Mouse (Mus musculus) lung, adult 2 months (tissue): Measurements from ENCODE around the gene Gm49380.

Experiments used
- CTCF ChIP-seq: fragments of 200-500 bp; IDR thresholded peaks from 2 replicates; pipeline ENCODE4 v1.5.1; 2011; ENCODE audit warnings: mild to moderate bottlenecking, low read length, control low read depth; ENCODE audit not compliant: insufficient read depth
- POLR2A ChIP-seq: fragments of 200-500 bp; IDR thresholded peaks from 2 replicates; pipeline ENCODE4 v1.6.1; 2011; ENCODE audit warnings: low read depth, mild to moderate bottlenecking, control low read depth, low read length, borderline replicate concordance; ENCODE audit errors: extremely low read depth

DNA sequence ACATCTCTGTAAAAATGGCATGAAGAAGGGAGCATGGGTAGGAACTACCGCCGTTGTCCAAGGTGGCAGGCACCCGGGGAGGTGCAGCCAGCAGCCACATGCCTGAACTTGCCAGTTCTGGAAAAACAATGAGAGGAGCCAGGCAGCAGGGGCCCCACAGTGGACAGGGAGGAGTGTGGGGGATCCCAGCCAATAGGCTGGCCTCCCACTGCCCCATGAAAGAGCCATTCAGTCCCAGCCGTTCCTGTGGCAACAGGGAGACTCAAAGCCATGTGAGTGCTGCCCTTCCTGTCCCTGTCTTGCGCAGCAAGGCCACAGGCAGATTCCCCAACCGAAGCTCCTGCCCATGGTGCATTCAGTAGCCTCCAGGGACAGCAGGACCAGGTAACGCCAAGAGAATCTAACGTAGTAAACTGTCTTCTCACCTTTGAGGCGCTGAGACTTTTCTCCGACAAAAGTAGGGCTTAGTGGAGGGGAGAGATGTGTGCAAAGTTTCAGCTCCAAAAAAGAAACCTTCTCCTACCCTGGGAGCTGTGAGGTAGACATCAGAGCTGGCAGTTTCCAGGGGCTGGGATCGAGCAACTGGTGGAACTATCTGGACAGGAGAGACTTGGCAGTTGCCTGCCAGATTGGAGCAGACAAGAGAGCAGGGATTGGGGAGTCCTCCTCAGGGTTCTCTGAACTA lies 41.2 kb downstream of the Gm49380 start:
- TF ChIP-seq POLR2A (0 out of 2 replicates have a peak, but pooled peaks have one; percentile 35), CTCF (no peak)
